Mouse (Mus musculus) urinary bladder, postnatal 14 days (tissue): Measurements from ENCODE around the gene Fbln2.

Source experiments
- DNase-seq: peaks from one replicate; pipeline ENCODE4 v3.0.0; 2021; ENCODE audit warnings: low spot score

Gene Fbln2

GRCm38 (mm10) chr6:91231000-91231399 is 18.7 kb downstream of the Fbln2 start:
- DNase-seq: no peak

- no peak for DNase-seq
Observed at GRCm38 (mm10) chr6:91231523-91231922, 19.3 kb downstream of the Fbln2 start.

GRCm38 (mm10) chr6:91233011-91233410 is 20.8 kb downstream of the Fbln2 start:
- DNase-seq: no peak

GRCm38 (mm10) chr6:91233424-91234015 is 21.3 kb downstream of the Fbln2 start:
- DNase-seq: no peak

GRCm38 (mm10) chr6:91236006-91236405 is 23.8 kb downstream of the Fbln2 start:
- DNase-seq: no peak

- no peak for DNase-seq
Observed at GRCm38 (mm10) chr6:91236429-91236828, 24.2 kb downstream of the Fbln2 start.

- DNase-seq: no peak
Observed at GRCm38 (mm10) chr6:91237273-91237672, 25.0 kb downstream of the Fbln2 start.

GRCm38 (mm10) chr6:91240537-91240936 is 28.3 kb downstream of the Fbln2 start:
- no peak for DNase-seq

- no peak for DNase-seq
Observed at GRCm38 (mm10) chr6:91240964-91241363, 28.7 kb downstream of the Fbln2 start.

GRCm38 (mm10) chr6:91243395-91243794 is 31.1 kb downstream of the Fbln2 start:
- DNase-seq: no peak

- no peak for DNase-seq
Observed at GRCm38 (mm10) chr6:91244331-91244730, 32.1 kb downstream of the Fbln2 start.

- no peak for DNase-seq
Observed at GRCm38 (mm10) chr6:91245331-91245730, 33.1 kb downstream of the Fbln2 start.

GRCm38 (mm10) chr6:91247343-91247742 is 35.1 kb downstream of the Fbln2 start:
- no peak for DNase-seq

- DNase-seq: no peak
Observed at GRCm38 (mm10) chr6:91248627-91249026, 36.4 kb downstream of the Fbln2 start.

GRCm38 (mm10) chr6:91249797-91250196 is 37.5 kb downstream of the Fbln2 start:
- no peak for DNase-seq

- peak; percentile 24 for DNase-seq
Observed at GRCm38 (mm10) chr6:91259440-91260120, 47.3 kb downstream of the Fbln2 start.

GRCm38 (mm10) chr6:91260347-91260986 is 48.2 kb downstream of the Fbln2 start:
- DNase-seq: no peak

GRCm38 (mm10) chr6:91260987-91261367 is 48.7 kb downstream of the Fbln2 start:
- DNase-seq: no peak

GRCm38 (mm10) chr6:91265616-91266015 is 53.4 kb downstream of the Fbln2 start:
- DNase-seq: no peak

- no peak for DNase-seq
Observed at GRCm38 (mm10) chr6:91266647-91267046, 54.4 kb downstream of the Fbln2 start.

GRCm38 (mm10) chr6:91268318-91268717 is 56.1 kb downstream of the Fbln2 start:
- no peak for DNase-seq

GRCm38 (mm10) chr6:91277549-91277948 is 65.3 kb downstream of the Fbln2 start:
- peak; percentile 61 for DNase-seq

GRCm38 (mm10) chr6:91278302-91278701 is 66.0 kb downstream of the Fbln2 start:
- DNase-seq: no peak
